Comparison of ENCODE assay signal across 24 mouse cellular contexts in genomic region chr16:85798334-85798733, GRCm38 (mm10). TPM values are rescaled to one million over a fixed set of nuclear protein-coding genes. Genes with fewer than 3 reads are reported as not detected.
A peak's percentile ranks its signal among the peaks of the same experiment; 100 is the strongest.
DNase-seq lines count a peak whose midpoint lies in the region; ATAC-seq lines count a peak whose summit lies in the region.
"Had no signal": no experiment of that assay in that cellular context is flagged by ENCODE, and none has a peak within 500 bp of the region (broad histone marks: within the 10 kb centered on the region; RNA-seq: fewer than 3 reads in every experiment).

No protein-coding gene starts in this region.

- peak; percentile 89 for DNase-seq in heart, adult 11 months
- DNase-seq in heart, postnatal 14 days: no peak
- peak; percentile 19 for DNase-seq in kidney, adult 9 months
- DNase-seq in kidney, adult 11 months: no peak
- no peak for DNase-seq in limb, embryonic 10.5 days (ENCODE audit: low spot score)
- peak; percentile 56 for DNase-seq in gastrocnemius, postnatal 25 days
- DNase-seq in left cerebral cortex, adult 11 months (ENCODE audit: low spot score): no peak
- DNase-seq: adrenal gland, adult 2 months; B cell, adult 2 months; cerebellum, adult 11-12 months; cerebellum, postnatal 25 days; lung, embryonic 14.5 days; lung, postnatal 4 days; thymus, postnatal 14 days had no signal

- H3K4me2 ChIP-seq in limb, embryonic 13.5 days (replicated peaks): 0 out of 2 replicates have a peak overlapping the region, but pooled peaks have one; percentile 14

- no peak overlapping the region for H3K9ac ChIP-seq in limb, embryonic 13.5 days
- H3K9ac ChIP-seq: heart, embryonic 15.5 days; limb, embryonic 15.5 days; liver, embryonic 14.5 days; lung, embryonic 14.5 days had no signal

- peaks cover 20% of the 10 kb centered on the region for H3K4me1 ChIP-seq in limb, embryonic 13.5 days
- peaks cover 21% of the 10 kb centered on the region for H3K4me1 ChIP-seq in limb, embryonic 10.5 days

- intact Hi-C loops in heart, postnatal 14 days (cut with DNase I): loop anchor here (2.0 kb wide), 1 partner anchor 18 kb away; no protein-coding TSS in a partner anchor

- no peaks in the 10 kb centered on the region for H3K27me3 ChIP-seq in limb, embryonic 13.5 days
- H3K27me3 ChIP-seq in limb, embryonic 10.5 days (ENCODE audit: low read depth, poor library complexity, severe bottlenecking): no peaks in the 10 kb centered on the region
- H3K27me3 ChIP-seq: CH12.LX; heart, embryonic 15.5 days; limb, embryonic 15.5 days had no signal

- peaks cover 60% of the 10 kb centered on the region for H3K36me3 ChIP-seq in limb, embryonic 13.5 days
- peaks cover 65% of the 10 kb centered on the region for H3K36me3 ChIP-seq in limb, embryonic 10.5 days
- H3K36me3 ChIP-seq: G1E had no signal

- no peak overlapping the region for H3K27ac ChIP-seq in limb, embryonic 13.5 days
- H3K27ac ChIP-seq in limb, embryonic 10.5 days: no peak overlapping the region
- H3K27ac ChIP-seq: heart, embryonic 15.5 days; hindbrain, embryonic 10.5 days; layer of hippocampus, adult 2 months; limb, embryonic 15.5 days; liver, embryonic 14.5 days had no signal

- H3K4me3 ChIP-seq in limb, embryonic 13.5 days: 0 out of 2 replicates have a peak overlapping the region, but pooled peaks have one; percentile 2
- H3K4me3 ChIP-seq in limb, embryonic 10.5 days: no peak overlapping the region
- H3K4me3 ChIP-seq: hindbrain, embryonic 10.5 days; layer of hippocampus, adult 2 months had no signal

- H3K9me3 ChIP-seq in limb, embryonic 13.5 days: no peaks in the 10 kb centered on the region
- no peaks in the 10 kb centered on the region for H3K9me3 ChIP-seq in limb, embryonic 10.5 days (replicated peaks)
- H3K9me3 ChIP-seq: heart, embryonic 15.5 days; hindbrain, embryonic 10.5 days; limb, embryonic 15.5 days had no signal

- 93% methylated on average over 7 of the region's 7 CpGs for WGBS in limb, embryonic 13.5 days
- WGBS in limb, embryonic 10.5 days: 94% methylated on average over 7 of the region's 7 CpGs

- no peak for ATAC-seq in limb, embryonic 13.5 days (ENCODE audit: low FRiP score, low read depth)
- ATAC-seq: forebrain, embryonic 14.5 days; intestine, postnatal 0 days had no signal

RNA-seq across cellular contexts. Expression of gene Adamts1, which starts 4.6 kb away (rescaled TPM):
- 10 to 100 TPM; 33.5 to 50.5 TPM for total RNA-seq in heart, postnatal 14 days (2021)
- 53.6 TPM in 2 replicates for polyA plus RNA-seq in limb, embryonic 13.5 days (2015; fragmentation: Nextera tagmentation; extraction: Ambion mirVana)
- polyA plus RNA-seq in limb, embryonic 10.5 days (2016; fragmentation: Nextera tagmentation; extraction: Ambion mirVana): 24.7 and 26.8 TPM in 2 replicates
- 10 to 100 TPM; 25.1 to 25.2 TPM for total RNA-seq in gastrocnemius, postnatal 25 days (2021)
- total RNA-seq: CH12.LX had no signal
- polyA plus RNA-seq: G1E had no signal

Comparison
In these comparisons a context has a peak if more than half of its experiments do, and no peak if none do; other contexts are left out.
1. DNase-seq: peak in heart, adult 11 months (single experiment), kidney, adult 9 months (single experiment) and gastrocnemius, postnatal 25 days (single experiment); none in heart, postnatal 14 days (0 of 2), kidney, adult 11 months (single experiment), limb, embryonic 10.5 days (single experiment) and left cerebral cortex, adult 11 months (single experiment).